Mouse (Mus musculus): ENCODE measurements at regions not wholly inside any gene's neighbourhood (a gene's known extent, or its start where the extent isn't known, plus 50 kb on each side); places are given as distances from the start of the nearest gene placed in this dataset.
"Not testable (repeated sequence)": the region's sequence is repeated elsewhere in the genome, so short reads cannot be mapped to it uniquely, and the experiment has no call there.

DNA sequence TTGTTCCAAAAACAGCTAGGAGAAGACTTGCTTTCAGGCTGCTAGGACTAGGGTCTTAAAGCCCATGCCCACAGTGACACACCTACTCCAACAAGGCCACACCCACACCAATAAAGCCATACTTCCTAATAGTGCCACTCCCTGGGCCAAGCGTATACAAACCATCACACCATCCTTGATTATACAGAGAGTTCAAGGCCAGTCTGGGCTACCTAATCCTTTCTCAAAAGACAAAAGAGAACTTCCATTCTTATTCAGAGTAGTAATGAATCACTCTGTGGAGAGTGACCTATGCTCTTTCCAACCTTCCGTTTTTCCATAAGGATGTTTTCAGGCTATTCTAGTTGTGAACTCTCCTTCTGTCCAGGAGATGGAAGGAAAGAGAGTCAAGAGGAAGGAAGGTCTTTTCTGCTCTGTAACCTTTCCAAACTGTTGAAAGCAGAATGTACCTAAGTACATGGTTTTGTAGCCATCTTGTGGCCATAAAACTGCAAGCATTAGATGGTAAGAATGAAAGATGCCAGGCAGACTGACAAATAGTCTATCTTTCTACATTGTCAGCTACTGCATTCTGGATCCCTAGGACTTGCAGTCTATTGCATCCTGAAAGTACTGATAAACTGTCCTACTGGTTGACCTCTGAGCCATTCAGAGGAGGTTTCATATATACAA, 145.8 kb upstream of the Mon1b start:
- no peak for DNase-seq (ENCODE audit: low spot score in 2 of 2)

DNA sequence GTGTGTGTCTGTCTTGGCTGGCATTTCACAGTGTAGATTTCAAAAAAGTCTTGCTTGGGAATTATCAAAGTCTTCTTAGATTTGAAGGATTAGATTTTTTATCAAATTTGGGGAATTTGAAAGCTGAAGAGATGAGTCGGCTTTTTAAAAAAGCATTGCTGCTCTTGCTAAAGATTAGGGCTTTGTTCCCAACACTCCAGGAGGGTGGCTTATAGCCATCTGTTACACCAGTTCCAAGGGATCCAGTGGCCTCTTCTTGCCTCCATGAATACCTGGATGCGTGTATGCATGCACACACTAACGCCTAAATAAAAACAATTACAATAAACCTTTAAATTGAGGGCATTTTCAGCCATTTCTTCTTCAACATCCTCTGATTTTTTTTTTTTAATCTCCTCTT, 144.5 kb upstream of the Mon1b start:
- no peak for DNase-seq (ENCODE audit: low spot score in 2 of 2)

DNA sequence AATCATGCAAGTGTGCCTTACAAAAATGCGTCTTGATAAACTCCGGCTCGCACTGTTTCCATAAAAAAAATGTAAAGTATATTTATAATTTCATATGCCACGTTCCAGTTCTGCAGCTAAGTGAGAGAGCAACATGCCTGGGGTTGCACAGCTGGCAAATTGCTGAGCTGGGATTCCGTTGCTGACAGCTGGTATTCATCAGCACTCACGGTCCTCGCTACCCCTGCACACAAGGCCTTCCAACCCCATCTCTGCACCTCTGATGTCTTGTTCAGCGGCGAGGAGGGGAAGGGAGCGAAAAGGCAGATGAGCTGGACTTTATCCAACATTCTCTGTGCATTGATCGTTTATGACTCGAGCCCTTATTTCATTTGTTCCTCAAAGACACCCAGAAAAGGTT, 138.5 kb upstream of the Mon1b start:
- DNase-seq (ENCODE audit: low spot score in 2 of 2) = peak in 1 of 2 experiments; percentile 9

DNA sequence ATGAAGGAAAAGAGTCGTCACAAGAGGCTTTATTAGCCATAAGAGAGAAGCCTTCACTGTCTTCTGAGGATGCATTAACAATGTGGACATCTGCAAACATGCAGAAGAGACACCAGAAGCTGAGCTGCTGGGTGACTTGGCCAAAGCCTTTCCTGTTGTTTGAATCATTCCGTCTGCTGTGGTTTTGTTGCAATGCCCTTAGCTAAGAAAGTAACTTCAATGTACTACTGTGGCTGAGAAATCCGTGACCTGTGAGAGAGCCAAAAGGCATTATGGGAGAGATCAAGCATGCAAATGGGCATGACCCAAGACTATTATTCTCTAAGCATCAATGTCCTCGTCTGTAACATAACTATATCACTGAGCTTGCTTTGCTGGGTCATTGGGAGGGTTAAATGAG, 132.7 kb upstream of the Mon1b start:
- DNase-seq (ENCODE audit: low spot score in 2 of 2) = no peak

DNA sequence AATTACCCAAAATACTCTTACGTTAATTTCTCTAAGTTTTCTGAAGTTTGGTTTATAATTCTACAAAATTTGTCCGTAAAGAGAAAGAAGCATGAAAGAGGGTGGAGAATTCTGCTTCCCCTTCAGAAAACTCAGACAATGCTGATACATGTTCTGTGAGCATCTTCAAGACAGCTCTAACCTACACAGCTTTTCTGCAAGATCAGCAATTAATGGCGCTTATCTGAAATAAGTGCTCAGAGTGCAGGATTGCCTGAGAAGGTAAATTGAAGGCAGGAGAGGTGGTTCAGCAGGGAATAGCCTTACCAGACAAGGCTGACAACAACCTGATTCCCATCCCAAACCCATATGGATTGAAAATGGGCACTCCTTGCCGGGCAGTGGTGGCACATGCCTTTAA, 122.5 kb upstream of the Mon1b start:
- no peak for DNase-seq (ENCODE audit: low spot score in 2 of 2)

DNA sequence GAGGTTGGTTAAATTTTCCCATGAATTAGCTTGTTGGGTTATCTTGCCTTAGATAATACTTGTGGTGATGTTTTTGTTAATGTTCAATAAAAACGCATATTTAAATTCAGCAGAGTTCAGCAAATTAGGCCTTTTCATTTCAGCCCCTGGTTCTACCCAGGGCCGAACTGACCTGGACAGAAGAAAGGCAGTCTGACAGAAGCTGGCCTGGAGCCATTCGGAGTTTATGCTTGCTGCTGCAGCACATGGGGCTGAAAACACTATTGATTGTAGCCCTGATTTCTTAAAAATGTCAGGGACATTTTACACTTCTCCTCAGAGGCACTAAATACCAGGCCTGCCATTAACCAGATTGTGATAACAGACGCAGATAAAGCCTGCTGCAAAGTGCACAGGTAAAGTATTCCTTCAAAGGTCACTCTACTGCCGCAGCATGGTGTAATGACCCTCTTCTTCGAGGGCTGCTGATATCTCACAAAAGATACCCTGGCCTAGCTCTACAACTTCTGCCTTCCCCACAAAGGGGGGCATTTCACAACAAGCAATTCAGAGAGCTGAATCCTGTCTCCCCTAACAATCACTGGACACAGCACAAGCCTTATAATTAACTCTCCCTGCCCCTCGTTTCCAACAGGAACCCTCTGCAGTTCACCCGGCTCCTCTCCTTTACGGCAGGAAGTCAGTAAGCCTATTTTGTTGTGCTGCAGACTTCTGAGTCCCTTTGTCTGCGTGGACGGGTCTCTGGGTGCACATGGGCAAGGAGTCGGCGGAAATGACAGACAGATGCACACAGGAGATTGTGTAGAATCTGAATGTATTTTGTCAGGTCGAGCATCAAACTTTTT, 121.3 kb upstream of the Mon1b start:
- no peak for DNase-seq (ENCODE audit: low spot score in 2 of 2)

DNA sequence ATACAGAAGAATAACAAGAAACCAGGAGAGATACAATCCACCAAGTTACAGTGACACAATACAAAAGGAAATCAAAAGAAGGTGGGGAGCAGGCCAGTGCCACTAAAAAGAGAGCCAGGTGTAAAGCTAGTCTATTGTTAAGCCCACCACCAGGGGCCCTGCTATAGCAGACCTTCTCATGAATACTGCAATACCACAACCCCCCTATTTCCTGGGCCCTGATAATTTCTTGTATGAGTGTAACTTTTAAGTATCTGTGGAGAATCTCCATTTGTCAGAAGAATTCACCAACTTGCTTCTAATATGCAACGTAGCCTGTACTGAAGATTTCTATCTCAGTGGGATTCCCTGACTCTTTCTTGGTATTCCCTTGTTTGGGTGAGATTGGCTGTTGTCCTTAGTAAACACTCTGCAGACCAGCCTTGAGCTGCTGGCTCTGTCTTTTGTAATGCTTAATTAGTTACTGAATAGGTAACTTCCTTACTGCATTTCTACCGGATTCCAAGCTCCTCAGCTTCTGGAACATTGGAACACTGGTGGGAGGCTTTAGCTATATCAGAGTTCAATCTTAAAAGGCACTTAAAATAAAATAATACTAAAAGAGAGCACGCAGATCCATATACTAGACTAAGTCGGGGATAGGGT, 120.5 kb upstream of the Mon1b start:
- not testable (repeated sequence) for DNase-seq (ENCODE audit: low spot score in 2 of 2)

DNA sequence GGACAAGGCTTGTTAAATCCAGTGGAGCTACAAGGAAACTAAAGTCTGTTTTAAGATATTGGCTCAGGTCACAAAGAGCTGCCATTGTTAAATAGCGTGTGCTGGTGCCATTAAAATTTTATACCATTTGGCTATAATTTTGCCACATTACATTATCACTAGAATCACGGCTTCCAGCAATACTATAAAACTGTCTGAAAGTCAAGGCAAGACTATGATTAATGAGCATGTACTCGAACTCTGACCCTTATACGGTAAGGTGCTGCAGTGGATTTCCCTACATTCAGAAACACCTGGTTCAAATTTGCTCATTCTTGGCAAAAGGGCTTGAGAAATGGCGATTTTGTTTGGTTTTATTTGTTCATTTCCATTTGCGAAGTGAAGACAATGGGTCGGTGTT, 119.2 kb upstream of the Mon1b start:
- DNase-seq (ENCODE audit: low spot score in 2 of 2) = no peak

DNA sequence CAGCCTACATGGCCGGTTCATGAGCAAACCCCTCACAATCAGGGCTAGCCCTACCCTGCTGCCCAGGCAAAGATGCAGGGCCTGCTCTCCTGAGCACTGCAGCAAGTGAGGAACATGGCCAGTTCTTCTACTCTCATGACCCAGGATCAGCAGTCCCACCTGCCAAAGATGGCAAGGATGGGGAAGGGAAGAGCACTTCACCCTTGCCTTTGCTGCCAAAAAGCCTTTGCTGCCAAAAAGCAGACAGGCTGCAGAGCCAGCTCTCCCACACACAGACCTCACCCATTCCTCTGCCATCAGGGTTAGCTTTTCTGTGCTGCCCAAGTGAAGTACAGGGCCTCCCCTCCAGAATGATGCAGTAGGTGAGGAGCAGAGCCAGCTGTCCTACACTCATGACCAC, 117.5 kb upstream of the Mon1b start:
- no peak for DNase-seq (ENCODE audit: low spot score in 2 of 2)

DNA sequence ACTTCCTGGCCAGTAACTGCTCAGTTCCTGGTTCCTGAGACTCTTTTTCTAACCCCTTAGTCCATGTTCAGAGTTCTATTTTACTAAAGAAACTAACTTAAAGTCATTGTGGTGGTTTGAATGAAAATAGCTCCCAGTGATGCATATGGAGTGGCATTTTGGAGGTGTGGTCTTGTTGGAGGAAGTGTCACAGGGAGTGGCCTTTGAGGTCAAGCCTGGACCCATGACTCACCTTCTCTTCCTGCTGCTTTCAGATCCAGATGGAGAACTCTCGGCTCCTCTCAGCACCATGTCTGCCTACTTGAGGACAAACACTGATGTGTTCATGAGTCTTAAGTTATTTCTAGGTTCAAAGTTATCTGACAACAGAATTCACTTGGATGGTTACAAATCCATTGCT, 111.8 kb upstream of the Mon1b start:
- no peak for DNase-seq (ENCODE audit: low spot score in 2 of 2)

DNA sequence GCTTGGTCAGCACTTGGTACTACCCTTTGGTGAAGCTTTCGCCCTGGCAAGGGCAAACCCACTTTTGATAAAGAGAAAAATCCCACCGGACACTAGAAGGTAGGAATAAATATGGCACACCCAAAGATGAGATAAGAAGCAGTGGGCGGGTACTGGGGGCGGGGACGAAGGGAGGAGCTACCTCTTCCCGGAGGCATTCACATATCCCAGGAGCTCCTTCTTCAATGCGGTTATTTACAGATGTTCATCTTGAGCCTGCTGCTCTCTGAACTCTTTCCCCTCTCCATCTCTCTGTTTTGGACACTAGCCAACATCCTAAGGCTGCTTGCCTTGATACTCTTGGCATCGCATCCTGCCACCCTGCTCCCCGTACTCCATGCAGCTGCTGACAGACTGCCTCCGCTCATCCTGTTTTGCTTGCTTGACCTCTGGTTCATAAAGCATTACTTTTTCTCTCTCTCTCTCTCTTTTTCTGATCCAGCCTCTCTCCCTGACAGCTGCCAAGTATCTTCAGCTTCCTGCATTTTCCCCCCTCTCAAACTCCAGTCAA, 104.2 kb upstream of the Mon1b start:
- DNase-seq (ENCODE audit: low spot score in 2 of 2) = no peak

DNA sequence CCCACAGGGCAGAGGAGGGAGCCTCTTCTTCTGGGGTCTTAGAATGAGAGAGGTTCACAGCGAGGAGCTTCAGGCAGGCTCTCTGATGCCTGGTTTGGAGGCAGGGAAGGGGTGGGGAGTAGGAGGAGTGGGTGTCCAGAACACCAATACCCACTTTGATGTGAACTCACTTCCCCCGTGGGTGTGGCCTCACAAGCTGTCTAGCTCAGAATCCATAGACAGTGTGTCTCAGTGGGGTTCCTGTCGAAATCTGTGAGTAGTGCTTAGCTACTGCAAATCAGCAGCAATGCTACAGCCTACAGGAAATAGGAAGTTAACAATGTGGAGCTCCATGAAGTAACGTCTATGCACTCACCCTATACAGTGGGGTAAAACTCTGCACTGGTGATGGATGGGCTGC, 102.5 kb upstream of the Mon1b start:
- no peak for DNase-seq (ENCODE audit: low spot score in 2 of 2)

DNA sequence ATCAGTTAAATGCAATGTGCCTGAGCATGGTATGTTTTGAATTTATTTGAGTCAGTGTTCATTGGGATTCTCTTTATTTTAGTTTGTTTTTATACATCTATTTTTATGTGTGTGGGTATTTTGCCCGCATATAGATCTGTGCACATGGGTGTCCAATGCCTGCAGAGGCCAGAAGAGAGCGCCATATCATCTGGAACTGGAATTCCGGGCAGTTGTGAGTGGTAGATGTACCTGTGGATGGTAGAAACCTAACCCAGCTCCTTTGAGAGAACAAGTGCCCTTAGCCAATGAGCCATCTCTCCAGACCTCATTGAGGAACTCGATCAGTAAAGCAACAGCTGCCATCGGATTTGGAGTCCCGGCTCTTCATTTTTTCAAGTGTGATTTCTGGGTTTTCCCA, 94.0 kb upstream of the Mon1b start:
- DNase-seq (ENCODE audit: low spot score in 2 of 2) = no peak

DNA sequence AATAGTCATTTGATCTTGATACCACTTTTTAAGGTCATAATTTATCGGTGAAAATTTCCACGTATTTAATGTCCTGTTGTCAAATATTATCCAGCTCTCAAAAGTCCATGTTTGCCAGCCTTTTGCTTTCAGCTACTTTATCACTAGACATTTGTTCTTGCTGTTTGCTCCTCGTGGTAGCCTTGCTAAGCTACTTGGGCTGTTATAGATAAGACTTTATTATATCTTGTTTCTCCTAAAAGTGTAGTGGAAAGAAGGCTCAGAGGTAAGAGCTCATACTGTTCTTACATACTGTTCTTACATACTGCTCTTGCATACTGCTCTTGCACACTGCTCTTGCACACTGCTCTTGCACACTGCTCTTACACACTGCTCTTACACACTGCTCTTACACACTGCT, 93.3 kb upstream of the Mon1b start:
- DNase-seq (ENCODE audit: low spot score in 2 of 2) = no peak

DNA sequence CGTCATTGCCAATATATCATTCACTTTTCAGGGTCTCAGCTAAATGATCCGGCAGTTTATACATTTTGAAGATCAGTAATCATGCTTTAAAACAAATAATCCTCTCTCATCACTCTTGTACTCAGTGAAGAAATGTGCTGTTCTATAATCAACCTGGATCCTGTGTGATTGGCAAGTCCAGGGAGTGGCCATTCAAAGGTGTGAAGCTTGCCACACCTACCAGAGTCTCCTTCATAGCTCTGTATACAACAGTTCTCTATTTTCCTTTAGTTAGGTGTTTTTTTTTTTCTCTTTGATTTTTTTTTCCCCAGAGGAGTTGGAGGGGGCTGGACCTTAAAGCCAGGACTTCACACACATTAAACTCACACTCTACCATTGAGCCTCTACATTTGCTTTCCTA, 92.7 kb upstream of the Mon1b start:
- no peak for DNase-seq (ENCODE audit: low spot score in 2 of 2)

DNA sequence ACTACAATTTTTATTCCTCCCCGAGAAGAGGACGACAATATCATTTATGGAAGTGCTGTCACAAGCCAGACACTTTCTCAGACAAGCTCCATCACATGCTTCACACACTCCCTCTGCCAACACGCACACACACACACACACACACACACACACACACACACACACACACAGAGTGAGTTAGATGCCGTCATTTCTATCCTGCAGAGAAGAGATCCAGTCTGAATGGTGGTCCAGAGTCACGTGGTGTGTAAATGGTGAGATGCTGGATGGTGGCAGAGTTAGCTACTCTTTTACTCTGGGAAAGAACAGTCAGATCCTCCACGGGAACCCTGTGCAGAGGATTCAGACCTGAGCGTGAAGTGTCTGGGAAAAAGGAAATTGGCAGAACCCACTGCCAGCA, 86.2 kb upstream of the Mon1b start:
- DNase-seq (ENCODE audit: low spot score in 2 of 2) = no peak

DNA sequence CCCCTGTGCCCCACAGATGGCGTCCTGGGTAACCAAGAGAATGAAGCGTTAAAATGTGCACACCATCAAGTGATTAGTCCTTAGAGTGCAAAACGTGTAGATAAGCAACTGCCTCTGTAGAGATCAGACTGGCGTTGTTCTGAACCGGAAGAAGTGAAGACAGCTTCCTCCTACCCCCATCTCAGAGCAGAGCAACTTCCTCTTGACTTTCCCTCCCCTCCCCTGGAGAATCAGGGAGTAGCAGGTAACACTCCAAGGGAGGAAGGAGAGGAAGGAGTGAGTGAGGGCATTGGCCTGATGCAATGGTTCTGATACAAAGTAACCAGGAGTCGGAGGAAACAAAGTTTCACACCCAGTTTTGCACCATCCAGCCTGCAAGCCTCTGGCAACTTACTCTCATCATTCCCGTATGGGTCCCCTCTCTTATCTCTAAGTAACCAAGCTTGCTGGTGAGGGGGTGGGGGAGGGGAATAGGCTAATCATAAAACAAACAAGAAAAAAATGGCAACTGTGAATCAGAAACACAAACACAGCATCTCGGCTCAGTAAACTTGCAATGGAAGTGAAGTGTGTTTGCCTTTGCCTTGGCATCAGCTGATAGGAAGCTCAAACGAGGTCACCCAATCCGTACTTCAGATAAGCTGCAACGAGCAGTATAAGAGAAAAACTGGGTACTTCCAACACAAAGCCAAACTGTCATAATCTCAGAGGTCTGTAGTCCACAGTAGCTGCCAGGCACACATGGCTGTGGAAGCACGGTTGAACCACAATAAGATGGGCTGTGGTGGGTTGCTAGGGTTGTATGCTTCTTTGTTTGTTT, 83.7 kb upstream of the Mon1b start:
- DNase-seq (ENCODE audit: low spot score in 2 of 2) = no peak

DNA sequence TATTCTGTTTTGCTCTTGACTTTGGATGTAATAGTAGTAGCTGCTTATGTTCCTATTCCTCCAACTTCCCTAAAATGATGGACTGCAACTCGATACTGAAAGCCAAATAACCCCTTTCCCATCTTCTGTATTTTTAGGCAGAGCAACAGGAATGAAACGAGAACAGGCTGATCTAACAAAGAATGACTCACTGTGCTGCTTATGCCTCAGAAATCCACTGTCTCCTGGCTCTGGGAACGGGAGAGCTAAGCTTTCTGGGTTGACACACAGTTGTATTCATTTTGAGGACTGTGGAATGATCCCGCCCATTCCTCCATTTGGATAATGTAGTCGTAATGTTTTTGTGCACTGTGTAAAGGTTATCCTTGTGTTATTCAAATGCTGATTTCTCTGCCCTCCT, 82.6 kb upstream of the Mon1b start:
- DNase-seq (ENCODE audit: low spot score in 2 of 2) = no peak

DNA sequence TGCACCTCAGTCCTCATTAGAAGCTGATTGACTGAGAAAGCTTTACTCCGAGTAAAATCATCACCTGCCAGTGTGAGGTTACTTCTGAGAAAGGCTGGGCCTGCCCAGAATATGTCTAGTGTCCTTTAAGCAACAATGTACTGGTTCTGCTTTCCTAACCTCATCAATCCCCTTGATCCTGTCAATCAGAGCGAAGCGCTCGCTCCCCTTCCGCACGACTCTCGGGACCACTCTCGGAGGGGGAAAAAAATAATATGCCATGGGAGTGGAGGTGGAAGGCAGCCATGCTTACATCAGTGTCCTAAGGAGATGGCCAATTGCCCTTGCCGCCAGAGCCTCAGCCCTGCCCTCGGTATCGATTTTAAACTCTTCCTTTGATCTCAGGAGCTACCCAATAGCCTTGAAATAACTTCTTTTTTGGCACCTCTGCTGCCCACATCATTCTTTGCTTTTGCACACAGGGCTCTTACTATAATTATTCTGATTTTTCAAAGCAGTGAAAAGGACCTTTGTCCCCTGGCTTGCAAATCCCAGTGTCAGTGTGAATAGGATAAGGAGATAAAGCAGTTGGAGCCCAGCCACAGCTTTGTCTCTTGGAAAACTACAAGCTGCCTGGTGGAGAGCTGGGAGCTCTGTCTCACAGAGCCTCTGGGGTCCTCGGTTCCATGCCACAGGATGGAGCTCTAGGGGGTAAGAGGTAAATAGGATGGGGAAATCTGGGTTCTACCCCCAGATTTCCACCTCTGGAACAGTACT, 80.5 kb upstream of the Mon1b start:
- DNase-seq (ENCODE audit: low spot score in 2 of 2) = no peak

DNA sequence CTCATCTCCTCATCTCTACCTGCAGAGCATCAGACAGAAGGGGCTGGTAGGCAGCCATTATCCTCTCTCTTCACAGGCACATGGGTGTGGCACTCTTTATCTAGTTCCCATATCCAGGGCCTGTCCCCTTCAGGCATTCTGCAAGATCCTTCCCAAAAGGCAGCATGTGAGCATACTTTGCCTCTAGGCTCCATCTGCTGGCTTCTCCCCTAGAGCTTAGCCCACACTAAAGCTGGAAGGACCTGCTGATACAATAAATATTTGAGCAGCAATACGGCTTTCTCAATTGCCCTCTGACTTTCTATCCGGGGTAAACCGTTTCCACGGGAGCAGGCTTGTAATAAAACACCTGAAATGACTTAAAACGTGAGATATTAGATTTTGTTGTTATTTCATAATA, 78.4 kb upstream of the Mon1b start:
- no peak for DNase-seq (ENCODE audit: low spot score in 2 of 2)

DNA sequence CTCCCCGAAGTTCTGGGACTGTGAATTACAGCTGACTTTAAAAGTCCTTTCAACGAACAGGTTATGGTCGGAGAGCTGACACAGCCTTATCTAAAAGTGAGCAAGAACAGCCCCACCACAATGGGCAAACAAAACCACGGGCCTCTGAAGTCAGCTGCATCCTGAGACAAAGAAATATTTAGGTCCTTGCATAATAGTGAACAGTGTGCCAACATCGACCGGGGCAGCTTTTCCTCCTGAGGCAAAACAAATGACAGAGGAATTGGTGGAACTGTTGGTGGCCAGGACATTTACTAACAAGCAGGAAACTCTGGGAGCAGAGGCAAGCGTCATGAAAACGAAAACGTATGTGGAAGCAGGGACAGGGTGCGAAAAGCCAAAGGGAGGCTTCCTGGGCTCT, 54.3 kb upstream of the Mon1b start:
- DNase-seq (ENCODE audit: low spot score in 2 of 2) = no peak

Measured in frontal cortex, postnatal 36 days (tissue).